Mouse (Mus musculus) 3T3-L1 (cell line): ENCODE data around the gene Gan.

ENCODE experiments used
- DNase-seq: peaks from one replicate; pipeline ENCODE4 v3.0.0-alpha.2; 2015; ENCODE audit warnings: low read depth, low spot score

Gan gene

DNA sequence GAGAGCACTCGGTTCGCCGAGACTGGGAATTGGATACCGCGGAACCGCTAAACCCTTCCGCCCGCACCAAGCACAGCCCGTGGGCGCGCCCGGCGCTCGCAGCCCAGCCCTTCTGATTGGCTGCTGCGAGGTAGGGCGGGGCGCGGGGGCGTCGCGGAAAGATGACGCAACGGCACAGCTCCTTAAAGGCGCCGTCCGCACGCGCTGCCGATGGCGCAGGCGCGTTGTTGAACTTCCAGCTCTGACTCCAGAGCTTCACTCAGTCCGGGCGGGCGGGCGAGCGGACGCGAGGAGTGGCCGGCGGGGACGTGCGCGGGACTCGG lies 205 bp upstream of the Gan start:
- peak; percentile 96 for DNase-seq

DNA sequence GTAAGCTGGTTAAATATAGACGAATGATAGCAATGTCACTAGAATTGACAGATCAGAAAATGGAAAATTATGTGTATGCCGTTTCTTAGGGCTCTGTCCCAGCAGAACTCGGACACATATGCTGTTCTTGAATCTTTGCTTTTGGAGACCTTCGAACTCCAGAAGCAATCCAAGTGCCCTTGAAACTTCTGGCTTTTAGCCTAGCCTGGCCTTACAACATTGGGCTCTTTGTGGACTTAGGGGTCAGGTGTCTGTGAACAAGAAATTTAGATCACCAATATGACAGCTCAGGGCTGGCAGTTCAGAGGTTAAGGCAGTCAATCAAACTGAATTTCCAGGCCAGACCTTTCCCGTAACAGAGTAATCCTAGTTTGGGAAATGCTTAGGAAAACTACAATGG lies 1.1 kb downstream of the Gan start:
- DNase-seq: no peak

DNA sequence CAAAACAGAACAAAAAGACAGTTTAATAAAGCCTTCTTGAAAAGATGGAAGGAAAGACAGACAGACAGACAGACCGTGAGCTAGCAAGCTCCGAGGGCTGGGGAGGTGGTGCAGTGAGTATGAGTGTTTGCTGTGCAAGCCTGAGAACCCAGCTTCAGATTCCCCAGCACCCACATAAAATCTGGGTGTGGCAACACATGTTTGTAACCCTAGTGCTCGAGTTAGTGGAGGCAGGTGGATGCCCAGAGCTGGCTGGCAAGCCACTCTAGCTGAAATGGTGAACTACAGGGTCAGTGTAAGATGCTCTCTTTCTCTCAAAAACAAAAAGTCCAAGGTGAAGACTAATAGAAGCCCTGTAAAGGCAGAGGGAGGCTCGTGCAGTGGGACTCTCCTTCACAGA lies 7.0 kb downstream of the Gan start:
- no peak for DNase-seq

DNA sequence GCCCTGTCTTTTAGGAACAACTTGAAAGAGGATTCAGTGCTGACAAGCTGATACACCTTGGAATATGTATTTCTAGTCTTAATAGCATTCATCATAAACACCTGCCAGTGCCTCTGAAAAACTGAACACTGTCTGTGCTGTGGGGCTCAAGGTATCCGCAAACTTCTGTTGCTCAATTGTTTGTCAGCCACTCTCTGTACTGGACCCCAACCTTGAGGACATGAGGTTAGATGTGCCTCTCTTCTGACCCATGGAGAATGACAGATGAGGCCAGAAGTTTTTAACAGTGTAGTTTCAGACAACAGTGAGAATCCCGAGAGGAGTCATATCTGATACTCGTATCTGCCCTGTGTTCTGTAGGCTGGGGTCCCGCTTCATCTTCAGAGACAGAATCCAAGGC lies 7.6 kb downstream of the Gan start:
- no peak for DNase-seq

DNA sequence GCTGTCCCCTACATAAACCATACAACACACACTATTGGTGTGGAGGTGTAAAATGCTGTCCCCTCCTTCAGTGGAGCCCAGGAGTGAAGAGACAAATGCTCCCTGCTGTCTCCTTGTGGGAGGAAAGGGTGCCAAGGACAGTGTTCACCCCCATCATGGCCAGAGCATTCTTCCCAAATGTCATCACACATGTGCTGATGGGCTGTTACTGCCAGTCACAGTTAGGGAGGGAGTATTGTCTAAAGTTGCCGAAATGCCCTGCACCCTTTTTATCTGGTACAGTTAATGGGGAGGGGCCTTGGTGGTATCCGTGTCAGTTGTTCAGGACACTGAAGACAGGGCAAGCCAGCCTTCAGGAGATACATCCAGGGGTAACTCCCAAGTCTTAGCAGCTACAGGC lies 8.6 kb downstream of the Gan start:
- no peak for DNase-seq

DNA sequence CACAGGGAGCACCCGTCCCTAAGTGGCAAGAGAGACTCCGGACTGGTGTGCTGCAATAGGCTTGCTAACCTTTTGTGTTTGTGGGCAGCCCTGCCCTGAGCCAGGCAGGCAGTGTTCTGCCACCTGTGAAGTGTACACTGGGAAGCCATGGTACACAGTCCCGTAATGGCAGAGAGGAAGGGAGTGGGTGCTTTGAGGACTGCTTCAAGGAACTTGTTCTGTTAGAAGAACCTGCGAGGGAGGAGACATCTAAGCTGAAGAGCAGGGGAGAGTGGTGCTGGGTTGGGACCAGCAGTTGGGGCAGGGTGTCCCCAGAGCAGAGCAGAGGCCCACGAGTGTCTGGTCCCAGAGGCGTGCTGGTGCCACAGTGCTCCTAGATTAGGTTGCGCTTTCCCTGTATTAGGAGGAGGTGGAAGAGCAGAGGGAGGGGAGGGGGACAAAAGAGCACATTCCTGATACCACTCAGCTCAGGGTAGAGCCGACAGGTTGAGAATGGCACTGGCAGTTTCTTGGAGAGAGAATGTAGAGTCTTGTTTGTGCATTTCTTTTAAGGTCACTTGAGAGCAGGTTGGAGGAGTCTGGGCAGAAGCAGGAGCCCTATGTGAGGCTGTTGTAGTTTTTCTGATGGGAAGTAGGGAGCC lies 9.4 kb downstream of the Gan start:
- no peak for DNase-seq

DNA sequence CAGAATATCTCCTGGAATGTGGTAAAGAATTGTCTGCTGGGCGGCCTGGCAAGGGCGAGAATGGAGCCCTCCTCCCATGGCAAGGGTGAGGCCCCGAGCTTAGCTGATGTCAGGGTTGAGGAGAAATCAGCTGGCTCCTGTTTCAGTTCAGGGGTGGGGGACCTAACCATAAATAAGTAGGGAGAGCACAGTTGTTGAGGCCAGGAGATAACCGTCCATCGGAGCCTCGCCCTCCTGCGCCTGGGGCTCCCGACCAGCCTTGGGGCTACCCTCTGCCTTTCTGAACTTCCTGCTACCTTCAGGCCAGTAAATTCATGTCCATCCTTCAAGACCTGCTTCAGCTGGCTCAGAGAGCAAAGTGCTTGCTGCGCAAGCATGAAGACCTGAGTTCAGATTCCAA lies 10.4 kb downstream of the Gan start:
- no peak for DNase-seq

DNA sequence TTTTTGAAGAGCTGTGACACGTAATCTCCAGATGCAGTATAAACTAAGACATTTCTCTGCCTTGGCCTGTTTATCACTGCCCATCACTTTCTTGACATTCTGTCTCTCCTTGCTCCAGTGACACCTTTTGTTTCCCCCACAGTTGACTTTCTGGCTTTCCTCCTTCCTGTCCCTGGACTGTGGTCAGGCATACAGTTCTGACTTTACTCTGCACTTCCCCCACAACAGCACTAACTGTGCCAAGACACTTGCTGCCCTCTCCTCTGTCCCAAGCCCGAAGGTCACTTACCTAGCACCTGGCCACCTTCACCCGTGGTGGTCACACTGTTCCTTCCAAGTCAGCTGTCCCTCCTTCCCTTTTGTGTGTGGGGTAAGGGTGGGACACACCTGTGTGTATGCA lies 13.9 kb downstream of the Gan start:
- no peak for DNase-seq

DNA sequence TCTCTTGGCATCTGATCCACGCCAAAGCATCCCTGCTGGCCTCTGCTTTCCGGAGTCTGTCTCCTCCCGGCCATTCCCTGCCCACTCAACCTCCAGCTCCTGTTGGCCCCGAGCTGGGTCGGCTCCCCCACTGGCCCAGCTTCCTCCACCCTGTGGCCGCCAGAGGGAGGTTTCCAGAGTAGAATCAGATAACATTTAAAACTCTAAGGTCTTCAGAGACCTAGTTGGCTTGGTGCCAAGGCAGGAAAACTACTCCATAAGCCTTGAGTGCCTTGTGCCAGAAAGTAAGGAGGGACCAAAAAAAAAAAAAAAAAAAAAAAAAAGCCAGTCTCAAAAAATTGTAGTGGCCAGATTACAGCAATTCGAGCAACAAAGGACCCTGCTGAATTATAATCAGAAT lies 15.0 kb downstream of the Gan start:
- peak; percentile 54 for DNase-seq

DNA sequence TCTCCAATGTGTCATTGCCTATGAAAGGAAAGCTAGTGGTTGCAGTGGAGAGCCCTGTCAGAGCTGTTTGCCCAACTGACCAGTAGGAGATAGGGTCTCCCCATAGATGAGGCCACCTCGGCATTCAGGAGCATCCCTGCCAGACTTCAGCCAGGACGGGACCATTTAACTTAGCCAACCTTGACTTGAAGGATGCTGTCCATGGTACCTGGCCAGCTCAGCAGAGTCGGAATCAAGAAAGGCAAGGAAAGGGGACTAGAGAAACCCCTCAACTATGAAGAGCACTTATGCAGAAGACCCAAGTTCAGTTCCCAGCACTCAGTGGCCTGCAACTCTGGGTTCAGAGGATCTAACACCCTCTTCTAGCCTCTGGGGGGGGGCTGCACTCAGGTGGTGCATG lies 15.8 kb downstream of the Gan start:
- DNase-seq: no peak

DNA sequence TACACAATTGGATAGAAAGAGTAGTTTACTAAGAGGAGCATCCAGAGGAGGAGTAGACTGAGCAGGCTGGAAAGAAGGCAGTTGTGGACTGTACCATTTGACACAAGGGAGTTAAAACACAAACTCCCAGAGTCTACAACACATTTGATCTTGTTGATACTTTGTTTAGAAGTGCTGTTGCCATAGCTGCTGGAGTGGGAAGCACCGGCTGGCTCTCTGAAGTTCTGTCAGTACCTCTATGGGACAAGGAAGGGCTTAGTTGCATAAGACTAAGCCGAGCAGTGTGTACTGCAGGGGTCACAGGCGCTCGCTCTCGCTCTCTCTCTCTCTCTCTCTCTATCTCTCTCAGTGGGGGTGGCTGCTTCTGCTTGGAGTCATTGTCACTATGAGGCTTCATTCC lies 16.6 kb downstream of the Gan start:
- DNase-seq: no peak

DNA sequence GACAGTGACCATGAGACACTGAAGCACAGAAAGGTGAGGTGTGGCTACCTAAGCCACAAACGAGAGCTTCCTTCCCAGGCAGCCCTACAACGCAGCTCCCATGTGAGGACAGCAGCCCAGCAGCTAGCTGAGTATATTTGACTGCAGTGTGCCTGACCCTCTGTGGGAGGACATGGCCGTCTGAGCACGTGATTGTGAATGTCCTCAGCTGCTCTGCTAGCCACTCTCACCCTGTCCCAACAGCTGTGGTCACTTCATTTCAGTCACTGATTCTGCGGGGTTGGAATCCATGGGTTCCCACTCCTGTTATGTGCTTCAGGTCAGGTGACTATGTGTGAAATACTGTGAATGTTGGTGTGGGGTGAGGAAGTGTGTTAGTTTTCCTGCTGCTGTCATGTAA lies 18.4 kb downstream of the Gan start:
- DNase-seq: no peak

DNA sequence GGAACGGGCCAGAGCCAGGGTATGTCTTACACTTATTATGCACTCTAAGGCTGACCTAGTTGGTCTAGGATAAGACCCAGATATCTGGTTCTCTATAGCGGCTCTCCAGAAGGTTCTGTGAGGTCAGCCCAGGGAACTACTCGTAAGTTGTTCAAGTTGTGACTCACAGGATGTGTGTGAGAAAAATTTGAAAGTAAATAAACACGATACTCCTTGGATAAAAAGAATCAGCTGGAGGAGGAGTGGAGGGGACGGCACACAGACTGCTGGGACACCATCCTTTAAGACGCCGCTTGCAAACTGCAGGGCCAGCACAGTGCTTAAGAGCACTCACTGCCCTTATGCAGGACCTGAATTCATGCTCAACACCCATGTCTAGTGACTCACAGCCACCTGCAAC lies 19.3 kb downstream of the Gan start:
- peak; percentile 36 for DNase-seq

DNA sequence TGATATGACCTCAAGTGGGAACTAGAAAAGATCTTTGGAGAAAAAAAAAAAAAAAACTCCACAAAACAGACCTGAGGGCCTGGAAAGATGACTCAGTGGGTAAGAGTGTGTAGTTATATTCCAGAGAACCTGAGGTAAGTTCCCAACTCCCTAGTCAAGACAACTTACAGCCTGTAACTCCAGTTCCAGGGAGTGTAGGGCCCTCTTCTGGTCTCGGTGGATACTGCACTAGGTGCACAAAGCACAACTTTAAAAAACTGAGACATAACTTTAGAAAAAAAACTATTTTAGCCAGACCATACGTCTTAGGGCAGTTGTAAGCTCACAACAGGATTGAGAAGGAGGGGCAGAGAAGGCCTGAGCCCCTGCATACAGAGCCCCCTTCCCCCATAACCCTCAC lies 20.1 kb downstream of the Gan start:
- peak; percentile 44 for DNase-seq

DNA sequence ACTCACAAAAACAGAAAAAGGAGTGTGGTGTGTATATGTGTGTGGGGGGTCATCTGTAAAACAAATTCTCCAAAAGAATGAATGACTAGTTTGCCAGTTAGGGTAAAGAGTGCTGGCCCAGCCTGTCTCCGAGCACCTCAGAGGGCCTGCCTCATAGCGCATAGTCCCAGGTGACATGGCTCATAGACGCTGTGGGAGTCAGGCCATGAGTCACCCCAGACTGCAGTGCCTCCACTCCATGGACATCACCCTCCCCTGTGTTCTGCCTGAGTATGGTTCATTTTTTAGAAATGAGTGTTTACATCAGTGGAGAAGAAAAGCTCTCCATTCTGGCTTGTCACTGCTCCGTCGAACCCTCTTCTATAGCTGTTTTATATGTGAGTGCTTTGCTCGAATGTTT lies 20.7 kb downstream of the Gan start:
- peak; percentile 80 for DNase-seq

DNA sequence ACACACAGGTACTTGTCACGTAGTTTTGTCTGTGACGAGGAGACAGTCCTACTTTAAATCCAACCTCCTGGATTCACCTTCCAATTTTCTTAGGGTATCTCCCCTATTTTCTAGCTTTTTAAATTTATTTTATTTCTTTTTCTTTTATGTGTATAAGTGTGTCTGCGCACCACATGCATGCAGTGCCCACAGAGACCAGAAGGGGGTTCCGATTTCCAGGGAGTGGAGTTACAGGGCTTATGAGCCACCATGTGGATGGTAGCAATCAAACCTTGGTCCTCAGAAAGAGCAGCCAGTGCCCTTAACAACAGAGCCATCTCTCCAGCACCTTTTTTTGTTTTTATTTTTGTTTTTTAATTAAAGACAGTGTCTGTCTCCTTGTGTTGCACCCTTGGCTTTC lies 24.8 kb downstream of the Gan start:
- peak; percentile 24 for DNase-seq

DNA sequence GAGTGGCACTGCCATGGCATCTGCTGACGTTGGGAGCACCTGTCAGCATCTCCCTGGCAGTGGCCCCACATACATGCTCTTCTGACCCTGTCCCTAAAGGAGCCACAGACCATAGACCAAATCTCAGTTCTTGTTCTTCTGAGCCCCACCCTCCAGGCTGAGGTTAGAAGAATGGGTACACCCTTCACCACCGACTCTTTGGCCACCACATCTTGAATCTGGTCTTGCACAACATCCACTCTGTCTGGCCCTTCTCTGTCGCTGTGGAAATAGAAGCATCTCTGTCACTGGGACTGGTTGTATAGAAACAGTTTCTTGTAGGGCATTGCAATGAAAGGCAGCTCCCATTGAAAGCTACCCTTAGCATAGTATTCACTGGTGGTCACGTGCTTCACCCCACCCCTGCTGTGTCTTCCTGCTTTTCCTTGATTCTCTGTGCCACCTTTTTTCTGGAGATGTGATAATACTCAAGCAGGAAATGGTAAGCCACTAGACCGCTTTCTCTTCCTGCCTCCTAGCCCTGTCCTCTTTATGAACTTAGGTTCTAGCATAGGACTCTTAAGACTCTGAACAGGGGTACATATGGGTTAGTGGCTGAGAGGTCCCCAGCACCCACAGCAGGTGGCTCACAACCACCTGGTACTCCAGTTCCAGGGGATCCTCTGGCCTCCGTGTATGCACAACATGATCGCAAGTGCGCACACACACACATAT lies 25.9 kb downstream of the Gan start:
- DNase-seq: no peak

DNA sequence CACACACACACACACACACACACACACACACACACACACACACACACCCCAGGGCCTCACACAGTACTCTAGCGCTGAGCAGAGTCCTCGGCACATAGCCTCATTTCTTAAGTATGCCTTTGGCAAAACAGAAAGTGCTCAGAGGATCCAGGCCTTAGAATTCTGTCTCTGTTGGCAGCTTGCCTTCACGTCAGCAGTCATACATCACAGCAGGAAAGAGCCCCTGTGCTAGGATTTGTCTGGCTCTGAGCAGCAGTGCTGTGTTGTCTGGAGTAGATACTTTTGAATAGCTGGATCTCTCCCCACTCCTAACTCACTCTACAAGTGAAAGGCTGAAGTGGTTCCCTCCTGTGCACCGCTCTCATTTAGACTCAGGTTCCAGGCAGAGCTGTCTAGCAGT lies 36.4 kb downstream of the Gan start:
- DNase-seq: peak; percentile 13

DNA sequence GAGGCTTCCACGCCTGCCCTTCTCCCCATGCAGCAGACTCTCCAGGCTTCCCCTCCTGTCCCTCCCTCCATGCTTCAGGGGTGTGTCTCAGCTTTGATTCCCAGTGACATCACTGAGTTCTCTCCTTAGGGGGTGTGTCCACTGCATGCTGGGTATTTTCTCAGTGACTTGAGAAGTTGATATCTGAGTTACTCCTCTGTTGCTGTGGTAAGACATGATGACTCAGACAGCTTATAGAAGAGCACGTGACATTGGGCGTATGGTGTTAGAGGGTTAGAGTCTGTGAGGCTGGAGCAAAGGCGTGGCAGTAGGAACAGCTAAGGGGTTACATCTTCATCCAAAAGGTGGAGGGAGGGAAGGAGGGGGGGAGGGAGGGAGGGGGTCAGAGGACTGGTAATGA lies 38.7 kb downstream of the Gan start:
- peak; percentile 68 for DNase-seq

DNA sequence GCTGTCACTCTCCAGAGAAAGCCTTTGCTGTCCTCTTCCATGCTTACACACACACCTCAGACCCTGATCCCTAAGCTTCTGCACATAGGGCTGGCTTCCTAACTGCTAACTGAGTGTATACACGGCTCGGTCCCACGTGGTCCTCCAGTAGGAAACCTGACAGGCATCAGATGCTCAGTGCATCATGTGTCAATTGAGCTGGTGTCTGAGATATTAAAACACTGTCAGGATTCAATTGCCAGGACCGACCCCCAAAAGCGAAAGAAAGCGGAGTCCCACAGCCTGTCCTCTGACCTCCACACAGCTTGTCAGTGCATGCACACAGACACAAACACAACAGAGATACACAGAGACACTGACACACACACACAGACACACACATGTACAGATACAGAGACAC lies 39.6 kb downstream of the Gan start:
- DNase-seq: no peak

DNA sequence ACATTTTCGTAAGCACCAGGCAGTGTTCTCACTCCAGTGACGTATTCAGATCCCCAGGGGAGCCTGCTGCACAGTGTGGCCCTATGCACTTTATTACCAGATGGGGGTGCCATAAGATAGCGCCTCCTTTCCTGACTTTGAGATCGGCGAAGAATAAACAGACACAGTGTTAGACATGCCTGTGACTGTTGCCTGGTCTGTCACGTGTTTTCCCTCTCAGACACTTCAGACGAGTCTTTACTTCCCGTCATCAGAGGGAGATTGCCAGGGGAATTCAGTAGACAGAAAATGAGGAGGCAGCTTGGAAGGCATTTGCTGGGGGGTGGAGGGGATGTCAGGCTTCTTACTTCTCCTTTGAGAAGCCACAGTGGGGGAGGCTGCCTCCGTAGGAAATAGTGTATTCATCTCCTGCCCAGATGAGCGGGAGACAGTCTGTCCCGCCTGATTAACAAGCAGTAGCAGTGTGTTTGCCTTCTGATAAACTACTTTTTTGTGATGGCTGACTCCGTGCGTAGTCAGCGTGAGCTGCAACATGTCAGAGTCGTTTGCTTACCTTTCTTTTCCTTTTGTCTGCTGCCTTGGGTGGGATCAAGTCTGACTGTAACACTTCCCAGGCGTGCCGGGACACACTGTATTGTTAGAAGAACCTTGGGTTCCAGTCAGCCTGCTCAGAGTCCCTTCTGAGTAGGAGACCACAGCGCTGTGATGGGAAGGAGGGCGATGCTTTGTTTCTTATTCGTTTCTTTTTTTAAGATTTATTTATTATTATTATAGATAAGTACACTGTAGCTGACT lies 40.4 kb downstream of the Gan start:
- DNase-seq: peak; percentile 22

DNA sequence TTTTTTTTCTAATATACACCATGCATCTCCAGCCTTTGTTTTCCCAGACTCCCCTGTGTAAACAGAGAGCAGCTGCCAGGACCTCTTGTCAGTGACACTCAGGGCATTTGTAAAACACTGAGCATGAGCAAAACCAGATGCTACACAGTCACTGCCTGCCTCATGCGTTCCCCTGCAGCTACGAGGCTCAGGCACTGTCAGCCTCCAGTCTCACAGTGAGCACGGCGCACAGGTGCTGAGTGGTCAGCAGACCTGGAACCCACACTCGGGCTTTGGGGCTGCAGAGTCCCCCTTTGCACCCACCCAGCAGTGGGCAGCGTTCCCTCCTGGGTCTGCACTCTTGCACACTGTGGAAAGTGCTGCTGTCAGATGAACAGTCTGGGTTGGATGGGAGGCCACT lies 41.7 kb downstream of the Gan start:
- DNase-seq: no peak

DNA sequence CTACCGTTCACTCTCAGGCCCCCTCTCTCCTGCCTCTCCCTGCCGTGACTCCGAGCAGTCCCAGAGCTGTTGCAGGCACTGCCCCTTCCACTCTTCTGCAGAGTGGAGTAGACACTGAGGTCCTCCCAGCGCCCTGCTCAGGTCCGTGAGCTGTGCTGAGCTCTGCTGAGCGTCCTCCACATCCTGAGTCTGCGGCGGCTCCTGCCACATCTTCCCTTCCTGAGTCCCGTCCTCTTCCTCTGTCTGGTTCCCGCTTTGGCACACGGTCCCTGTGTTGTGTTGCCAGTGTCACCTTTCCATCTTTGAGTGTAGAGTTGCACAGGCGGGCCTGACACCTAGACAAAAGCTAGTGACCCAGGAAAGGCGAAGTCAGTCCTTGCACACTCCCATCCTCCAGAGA lies 42.4 kb downstream of the Gan start:
- no peak for DNase-seq
